Mouse (Mus musculus) cerebellum, postnatal 25 days (tissue): Measurements from ENCODE around the gene Dhrs1.

Source experiments
- DNase-seq, 2 experiments: peaks; one replicate each; pipeline ENCODE4 v3.0.0; 2021; ENCODE audit warnings: mixed read lengths in 2 of 2

Gene Dhrs1

DNA sequence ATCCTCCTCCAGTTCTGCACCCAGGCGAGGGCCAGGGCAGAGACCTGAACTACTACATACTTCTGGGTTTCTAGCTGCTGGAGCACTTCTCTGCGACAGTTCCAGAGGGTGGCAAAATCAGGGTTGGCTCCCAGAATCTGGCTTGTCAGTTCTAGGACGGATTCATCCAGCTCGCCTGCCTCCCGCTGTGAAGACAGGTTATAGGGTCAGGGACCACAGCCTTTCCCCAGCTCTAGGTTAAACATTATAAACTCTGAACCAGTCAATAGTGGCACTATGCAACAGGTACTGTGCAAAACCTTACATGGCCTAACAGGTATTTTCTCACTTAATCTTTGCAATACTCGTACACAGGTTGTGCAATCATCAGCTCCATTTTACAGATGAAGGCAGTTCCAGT lies 24.4 kb downstream of the Dhrs1 start:
- peak in 1 of 2 experiments; percentile 19 for DNase-seq

DNA sequence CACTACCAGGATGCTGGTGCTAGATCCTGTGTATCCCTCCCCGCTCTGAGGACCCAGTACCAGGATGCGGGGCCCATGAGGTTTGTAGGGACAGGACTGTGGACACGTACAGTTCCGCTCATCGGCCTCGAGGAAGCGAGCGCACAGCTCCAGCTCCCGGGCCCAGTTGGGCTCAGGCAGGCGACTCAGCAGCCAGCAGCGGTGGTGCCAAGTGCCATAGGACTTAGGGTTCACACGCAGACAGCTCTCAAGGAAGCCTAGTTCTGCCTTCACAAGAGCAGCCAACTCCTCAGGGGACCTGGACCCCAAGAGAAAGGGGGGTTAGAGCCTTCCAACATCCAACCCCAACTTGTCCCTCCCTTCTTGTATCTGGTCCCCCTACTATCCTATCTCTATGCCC lies 24.8 kb downstream of the Dhrs1 start:
- no peak for DNase-seq

DNA sequence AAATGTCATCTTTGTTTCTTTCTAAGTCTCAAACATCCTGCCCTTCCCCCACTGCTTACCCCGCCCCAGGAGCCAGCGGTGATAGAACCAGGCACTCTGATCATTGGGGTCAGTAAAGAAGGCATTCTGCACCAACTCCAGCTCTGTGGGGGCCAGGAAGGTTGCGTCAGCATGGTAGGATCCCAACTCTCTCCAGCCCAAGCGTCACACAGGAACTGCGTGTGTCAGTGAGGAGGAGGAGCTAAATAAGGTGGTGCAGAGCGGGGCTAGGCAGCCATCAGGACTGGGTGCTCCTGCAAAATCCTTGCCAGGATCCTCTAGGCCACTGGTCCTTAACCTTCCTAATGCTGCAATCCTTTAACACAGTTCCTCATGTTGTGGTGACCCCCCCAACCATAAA lies 25.8 kb downstream of the Dhrs1 start:
- DNase-seq = no peak

DNA sequence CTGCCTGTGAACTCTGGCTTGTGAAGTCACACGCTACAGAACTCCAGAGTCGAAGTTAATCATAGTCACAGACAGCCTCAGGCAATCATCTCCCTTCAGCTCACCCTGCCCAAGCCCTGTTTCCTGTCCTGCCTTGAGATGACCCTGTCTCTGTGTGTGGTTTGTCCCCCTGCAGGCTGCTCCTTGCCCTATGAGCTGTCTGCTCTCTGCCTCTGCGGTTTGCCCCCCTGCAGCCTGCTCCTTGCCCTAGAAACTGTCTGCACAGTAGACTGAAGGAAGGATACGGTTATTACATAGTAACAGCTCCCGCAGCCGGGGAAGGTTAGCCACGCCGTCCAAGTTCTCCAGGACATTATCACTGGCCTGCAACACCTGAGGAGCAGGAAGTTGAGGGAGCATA lies 28.6 kb downstream of the Dhrs1 start:
- no peak for DNase-seq

DNA sequence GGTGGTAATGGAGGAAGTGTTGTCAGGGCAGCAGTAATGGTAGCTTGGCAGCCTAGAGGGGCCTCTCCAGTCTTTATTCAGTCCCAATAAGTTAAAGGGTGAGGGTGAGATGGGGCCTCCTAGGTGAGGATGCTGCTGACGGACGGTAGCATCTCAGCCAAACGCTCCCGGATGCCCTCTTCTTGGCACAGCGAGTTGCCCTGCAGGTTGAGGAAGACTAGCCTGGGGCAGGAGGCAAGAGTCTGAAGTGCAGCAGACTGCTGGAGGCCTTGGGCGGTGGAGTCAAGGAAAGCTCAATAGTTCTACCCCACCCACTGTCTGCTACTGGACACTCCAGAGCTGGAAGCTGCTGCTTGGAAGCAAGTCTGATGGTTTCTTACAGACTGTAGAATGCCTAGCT lies 29.2 kb downstream of the Dhrs1 start:
- DNase-seq = no peak

DNA sequence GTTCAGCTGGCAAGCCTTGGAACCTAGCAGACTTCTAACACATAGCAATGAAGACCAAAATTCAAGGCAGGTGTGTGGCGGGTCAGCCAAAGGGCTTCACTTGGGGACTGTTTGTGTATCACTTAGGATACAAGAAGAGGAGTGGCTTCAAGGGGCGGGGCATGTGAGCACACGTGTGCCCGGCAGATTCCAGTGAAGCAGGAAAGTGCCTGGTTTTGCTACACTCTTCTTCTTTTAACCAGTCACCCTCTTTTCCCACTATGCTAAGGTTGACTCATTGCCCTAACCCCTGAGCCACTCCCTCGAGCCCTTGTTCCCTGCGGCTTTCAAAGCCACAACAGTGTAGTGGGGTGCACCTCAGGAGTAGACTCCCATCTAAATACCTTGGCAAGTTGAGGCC lies 30.6 kb downstream of the Dhrs1 start:
- DNase-seq = no peak

DNA sequence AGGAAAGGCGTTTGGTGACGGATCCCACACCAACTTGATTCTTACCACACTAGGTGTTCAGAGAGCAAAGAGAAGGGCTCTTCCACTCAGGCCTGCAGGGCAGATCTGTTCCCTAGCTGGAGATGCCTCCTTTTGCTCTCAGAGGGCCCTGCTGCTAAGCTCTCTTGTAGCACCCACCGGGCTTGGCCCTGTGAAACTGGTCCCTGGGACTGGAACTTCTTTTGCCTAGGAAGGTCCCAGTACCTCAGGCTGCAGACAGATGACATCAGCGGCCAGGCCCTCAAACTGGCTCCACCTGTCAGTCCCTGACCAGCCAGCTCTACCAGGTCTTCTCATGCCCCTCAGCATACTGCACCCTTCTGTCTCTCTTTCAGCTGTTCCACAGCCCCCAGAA lies 31.8 kb downstream of the Dhrs1 start, which contains the start of gene Tgm1:
Gene Tgm1 (minus strand): TSS at position 198 of the 394 bp plus-strand sequence.
- no peak for DNase-seq

DNA sequence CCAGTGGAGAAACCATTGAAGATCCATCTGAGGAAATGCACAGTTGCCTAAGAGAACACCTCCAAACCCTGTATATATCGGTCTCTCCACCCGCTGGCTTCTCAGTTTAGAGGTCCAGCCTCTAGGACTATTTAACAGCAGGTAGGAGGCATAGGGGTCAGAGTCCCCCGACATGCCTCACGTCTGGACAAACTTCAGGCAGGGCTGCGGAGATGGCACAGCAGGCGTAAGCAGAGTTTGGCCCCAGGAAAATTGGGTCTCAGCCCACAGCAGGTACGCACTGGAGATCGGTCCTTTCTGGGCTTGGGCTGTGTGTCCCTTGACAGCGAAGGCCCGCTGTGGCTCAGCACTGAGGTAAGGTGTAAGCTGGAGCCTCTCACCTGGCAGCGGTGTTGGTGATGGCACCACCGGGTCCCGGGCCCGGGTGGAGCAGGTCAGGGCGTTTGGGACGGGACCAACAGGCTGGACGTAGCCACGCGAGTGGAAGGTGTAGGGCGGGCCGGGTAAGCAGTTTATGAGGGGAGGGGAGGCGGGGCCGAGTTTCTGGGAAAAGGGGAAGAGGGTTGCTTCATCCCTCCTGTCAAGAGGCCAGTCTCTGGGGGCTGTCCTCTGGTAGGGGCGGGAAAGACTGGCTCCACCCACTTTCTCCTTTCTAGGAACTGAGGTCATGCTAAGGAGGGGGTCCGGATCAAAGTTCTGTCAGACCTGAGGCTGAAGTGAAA lies 32.3 kb downstream of the Dhrs1 start:
- no peak for DNase-seq

DNA sequence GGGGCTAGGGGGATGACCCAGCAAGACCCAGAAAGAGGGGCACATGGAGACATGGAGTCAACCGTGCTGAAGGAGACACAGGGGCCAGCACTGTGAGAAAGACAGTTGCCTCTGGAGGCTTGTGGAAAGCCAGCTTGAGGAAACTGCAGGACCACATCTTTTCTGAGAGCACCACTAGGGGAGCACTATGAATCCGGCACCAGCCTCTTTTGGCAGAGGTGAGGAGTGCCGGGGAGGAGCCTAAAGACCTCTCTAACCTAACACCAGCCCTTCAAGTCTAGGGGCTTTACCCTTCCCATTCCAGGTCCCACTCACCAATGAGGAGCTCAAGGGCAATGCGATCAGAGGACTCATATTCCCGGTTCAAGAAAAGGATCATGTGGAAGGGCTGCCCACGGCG lies 33.7 kb downstream of the Dhrs1 start:
- no peak for DNase-seq

DNA sequence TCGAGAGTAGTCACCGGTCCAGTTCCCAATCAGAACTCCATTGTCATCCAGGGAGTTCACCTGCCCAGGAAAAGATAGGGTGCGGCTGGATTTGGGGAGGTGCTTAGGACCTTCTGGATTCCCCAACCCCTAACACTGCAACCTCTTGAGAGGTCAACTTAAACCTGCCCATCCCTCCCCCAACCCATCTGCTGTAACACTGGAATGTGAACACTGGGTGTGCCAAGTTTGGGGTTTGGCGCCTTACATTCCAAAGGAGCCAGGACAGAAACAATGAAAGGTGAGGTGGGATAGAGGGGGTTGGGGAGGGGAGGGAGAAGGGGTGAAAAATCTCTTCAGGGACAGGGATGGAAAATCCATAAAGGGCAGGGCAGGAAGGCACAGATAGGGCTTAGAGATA lies 36.0 kb downstream of the Dhrs1 start:
- no peak for DNase-seq

DNA sequence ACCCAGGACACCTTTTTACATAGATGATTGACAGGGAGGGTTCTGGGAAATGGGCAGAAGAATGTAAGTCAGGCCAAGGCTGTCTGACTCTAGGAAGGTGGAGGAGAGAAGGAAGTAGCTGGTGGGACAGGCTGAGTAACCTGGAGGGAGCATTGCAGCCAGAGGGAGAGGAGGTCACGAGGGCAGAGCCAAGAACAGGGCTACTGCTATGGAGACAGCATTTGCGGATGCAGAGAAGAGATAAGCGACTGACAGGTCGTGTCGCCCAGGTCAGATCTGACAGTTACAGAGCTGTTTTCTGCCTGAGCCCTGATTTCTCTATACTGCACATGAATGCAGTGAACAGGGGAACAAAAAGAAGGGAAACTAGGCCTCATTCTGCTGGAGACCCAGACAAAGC lies 38.1 kb downstream of the Dhrs1 start:
- DNase-seq = no peak

DNA sequence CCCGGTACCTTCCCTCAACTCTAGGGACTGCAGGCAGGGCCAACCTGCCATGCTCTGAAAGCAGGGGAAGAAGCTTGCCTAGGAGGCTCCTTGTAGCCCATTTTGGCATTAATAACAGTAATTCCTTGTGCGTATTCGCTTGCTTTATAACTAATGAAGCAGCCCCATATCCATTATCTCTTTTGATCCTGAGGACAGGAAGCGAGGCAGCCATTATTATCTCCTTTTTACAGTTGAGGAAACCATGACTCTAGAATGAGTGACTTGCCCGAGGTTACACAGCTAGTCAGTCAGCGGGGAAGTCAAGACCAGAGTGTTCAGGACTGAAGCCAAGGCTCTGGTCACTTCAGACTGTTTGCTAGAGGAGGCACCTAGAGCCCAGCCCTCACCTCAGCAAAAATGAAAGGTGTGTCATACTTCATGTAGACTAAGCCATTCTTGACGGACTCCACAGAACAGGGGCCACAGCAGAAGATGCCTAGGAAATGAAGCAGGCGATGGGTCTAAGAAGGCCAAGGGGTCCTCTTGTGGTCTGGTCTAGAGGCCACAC lies 39.4 kb downstream of the Dhrs1 start:
- DNase-seq = no peak

DNA sequence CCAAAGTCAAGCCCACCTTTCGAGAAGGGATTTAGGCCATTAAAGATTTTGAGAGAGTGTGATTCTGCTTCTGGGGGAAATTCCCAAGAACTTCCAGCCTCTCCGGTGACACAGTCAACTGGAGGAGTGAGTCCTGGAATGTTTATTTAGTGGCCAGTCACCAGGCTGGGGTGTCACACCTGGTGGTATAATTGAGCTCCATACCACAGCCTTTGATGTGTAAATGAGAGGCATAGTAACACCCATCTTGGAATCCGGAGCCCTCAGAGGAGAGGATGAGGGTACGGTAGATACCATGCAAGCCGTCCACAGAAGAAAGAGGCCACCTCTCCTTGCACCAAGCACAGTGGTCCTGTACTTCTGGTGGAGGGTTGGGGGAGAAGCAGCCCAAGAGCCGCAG lies 42.7 kb downstream of the Dhrs1 start:
- no peak for DNase-seq

DNA sequence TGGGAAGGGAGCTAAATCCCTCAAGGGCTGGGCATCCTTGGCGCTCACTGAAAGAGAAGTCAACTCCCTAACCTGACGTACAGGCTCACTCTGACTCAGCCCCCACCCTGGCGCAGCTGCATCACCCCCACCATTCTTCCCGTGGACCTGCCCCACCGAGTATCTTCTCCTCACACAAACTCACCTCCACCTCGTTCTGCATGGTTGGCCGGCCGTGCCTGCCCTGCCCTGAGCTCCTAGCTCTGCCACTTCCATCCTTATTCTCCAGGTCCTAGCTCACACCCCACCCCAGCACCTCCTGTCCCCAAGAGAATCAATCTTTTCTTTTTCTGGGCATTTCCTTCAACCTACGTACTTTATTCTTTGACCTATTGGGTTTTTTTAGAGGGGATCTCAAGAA lies 44.4 kb downstream of the Dhrs1 start:
- DNase-seq = no peak

DNA sequence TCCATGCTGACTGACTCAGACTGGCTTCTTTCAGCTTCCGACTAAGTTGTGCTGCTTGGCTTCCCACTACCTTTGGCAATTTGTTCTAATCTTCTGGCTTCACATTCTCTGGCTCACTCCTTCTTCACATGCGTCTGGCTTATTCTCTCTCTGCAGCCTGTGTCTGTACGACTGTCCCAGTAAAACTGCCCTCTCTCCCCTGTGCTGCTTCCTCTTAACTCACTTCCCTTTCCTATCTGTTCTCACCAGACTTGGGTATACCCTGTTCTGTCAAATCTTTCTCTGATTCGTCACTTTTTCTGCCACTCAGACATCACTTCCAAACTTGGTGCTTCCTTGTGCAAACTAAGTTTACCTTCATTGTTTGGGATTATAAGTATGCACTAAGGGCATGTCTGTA lies 48.3 kb downstream of the Dhrs1 start:
- no peak for DNase-seq

DNA sequence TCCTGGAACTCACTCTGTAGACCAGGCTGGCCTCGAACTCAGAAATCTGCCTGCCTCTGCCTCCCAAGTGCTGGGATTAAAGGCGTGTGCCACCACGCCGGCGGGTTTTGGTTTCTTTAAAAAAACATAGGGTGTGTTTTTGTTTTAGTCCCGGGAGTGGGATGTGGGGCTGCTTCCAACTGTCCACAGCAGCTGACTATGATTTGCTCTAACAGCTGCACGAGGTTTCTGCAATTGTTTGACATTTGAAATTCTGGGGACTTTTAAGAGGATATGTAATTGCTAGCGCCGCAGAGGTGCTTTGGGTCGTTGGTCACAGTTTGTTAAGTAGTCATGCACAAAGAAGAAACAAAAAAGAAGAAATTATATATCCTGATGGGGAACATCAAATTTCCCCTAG lies 56.1 kb downstream of the Dhrs1 start:
- no peak for DNase-seq
